Mouse (Mus musculus): ENCODE measurements around the gene Hus1b.

GRCm38 (mm10) chr13:30910889-30911288, 36.7 kb downstream of the Hus1b start:
- no peak for TF ChIP-seq CEBPB (IDR thresholded peaks at IDR 0.05; ENCODE audit: low read depth)
- TF ChIP-seq CTCF (IDR thresholded peaks at IDR 0.05; ENCODE audit: control insufficient read depth, insufficient read depth, insufficient read length), result no peak
- no peak for TF ChIP-seq MAX (IDR thresholded peaks at IDR 0.05)
- no peak for TF ChIP-seq FOSL1 (IDR thresholded peaks at IDR 0.05; ENCODE audit: insufficient read depth, low read length, poor library complexity, severe bottlenecking)
